Mouse (Mus musculus) spleen, adult 18-20 months (tissue): ENCODE results near the gene Olfr1042.
"Not testable (repeated sequence)": the region's sequence is repeated elsewhere in the genome, so short reads cannot be mapped to it uniquely, and the experiment has no call there.

Experiments used
- DNase-seq, 2 experiments: peaks; one replicate each; pipeline ENCODE4 v3.0.0; 2022; ENCODE audit warnings: mixed read lengths in 2 of 2

Gene Olfr1042

DNA sequence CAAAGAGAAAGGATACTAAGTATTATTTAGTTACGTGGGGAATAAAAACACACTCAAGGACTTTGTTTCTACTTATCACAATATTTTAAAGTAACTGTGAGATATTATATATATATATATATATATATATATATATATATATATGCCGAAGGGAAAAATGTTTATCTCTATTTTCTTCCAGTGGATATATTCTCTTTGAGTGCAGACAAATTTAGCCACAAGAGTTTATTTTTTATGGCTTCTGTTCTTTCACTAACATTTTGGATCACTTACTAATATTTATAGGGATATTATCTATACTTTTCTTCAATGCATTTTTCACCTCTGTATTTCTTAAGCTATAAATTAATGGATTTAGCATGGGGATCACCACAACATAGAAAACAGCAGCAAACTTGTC is at the start of gene Olfr1042:
Gene Olfr1042 (minus strand): TSS at position 101 of the 400 bp plus-strand sequence.
- no peak for DNase-seq

DNA sequence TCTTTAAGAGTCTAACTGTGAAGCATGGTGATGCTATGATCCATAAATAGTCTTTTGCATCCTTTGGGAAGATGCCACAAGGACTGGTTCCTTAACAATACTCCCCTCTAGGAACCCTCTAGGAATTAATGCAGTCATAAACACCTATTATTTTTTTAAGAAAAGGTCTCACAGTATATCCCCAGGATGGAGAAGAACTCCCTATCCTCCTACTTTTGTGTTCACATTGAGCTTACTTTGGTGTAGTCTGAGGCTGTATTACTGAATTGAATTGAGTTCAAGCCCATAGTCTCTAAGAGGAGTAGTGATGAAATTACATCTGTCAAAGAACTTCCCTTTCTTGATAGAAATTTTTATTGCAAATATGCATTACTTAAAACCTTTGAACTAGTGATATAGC is 41.3 kb upstream of the Olfr1042 start, which contains the start of gene Olfr1045:
Gene Olfr1045 (minus strand): TSS at position 101 of the 400 bp plus-strand sequence.
- no peak for DNase-seq

DNA sequence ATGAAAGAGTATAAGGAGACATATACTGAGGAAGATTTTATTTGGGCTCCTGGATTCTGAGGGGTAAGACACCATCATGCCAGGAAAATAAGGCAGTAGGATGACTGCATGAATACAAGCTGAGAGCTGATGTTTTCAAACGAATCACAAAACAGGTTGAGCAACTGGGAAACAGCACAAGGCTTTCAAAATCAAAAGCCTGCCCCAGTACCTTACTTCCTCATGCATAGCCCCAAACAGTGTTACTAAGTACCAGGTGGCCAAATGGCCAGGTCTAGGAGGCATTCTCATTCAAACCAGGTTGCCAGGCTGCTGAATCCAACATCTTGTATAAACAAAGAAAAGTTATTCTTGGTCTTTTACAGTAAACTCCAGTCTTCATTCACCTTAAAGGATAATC is 34.2 kb upstream of the Olfr1042 start:
- no peak for DNase-seq

DNA sequence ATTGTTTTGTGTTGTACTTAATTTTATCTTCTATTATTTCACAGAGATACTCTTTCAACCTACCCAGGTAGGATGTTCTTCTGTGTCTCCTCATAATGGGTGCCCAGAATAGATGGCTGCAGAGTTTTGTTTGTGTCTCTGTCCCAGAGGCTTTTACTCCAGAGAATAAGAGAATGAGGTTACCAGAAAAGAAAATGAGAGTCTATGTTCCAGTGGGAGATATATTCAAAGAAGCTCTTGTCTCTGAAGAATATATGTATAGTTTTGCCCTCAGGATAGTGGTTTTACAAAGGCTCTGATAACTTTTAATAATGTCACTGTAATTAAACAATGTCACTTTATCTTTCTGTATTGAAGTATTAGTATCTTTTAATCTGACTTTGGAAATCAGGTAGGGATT is 23.9 kb upstream of the Olfr1042 start, which contains the start of gene Olfr52:
Gene Olfr52 (minus strand): TSS at position 101 of the 400 bp plus-strand sequence.
- DNase-seq, result no peak

DNA sequence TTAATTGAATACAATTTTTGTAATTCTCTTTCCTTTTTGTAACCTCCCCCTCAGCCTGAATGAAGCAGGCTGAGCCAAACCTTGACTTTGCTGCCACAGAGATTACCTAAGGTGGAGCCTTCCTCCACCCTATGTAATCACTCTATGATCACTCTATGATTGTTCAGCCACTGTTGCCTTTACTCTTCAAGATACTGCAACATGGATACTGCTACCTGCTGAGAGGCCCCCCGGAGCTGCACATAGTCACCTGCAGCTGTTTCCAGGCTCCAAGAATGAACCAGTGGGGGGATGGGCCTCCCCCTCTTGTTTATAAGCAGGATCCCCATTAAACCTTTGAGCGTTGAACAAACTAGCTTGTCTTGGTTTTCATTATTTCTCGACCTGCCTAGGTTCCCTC is 18.3 kb upstream of the Olfr1042 start:
- DNase-seq, result no peak

DNA sequence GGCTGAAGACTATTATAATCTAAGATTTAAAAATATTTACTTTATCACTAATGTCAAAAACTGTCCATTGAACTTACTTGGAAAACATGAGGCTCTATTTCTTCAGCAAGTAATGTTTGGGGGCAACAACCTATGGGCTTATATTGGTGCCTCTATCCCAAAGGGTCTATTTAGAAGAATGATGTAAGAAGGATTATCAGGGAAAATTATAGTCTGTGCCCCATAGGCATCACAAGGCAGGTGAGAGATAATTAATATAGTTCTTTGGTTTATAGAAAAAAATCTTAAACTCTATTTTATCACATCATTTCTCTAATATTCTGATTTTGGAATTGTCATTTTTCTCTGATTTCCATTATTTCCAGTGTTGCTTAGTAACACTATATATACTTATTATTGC is 16.1 kb upstream of the Olfr1042 start, which contains the start of gene Olfr1044:
Gene Olfr1044 (minus strand): TSS at position 101 of the 400 bp plus-strand sequence.
- no peak for DNase-seq

DNA sequence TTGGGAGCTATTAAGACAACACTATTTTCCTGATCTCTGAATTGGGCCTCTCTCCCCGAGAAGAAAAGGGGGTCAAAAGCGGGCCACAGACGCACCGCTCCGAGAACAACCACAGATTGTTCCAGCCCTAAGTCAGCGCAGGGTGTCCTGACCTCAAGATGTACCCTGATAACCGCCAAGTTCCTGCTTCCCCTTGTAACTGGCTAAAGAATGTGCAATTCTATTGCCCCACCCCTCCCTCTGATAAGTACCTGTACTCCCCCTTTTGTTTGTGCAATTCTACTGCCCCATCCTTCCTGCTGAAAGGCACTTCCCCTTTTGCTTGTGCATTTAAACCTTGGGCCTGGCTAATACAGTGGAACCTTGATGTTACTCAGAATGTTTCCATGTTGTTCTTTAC is 13.8 kb upstream of the Olfr1042 start:
- not testable (repeated sequence) for DNase-seq

DNA sequence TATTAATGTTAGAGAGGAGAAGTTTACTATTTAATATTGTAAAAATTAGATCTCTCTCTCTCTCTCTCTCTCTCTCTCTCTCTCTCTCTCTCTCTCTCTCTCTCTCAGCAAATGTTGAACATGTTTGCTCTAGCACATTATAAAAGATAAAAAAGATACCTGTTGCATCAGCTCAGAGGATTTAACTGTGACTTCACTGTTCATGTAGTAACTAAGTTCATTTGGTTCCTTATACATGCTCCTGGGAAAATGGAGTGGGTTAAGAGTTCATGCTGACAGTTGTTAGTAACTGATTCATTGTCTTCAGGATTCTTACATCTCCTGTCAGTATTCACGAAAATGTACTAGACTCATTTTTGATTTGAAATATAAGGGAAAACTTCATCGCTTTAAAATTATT is 5.8 kb upstream of the Olfr1042 start, which contains the start of gene Olfr1043:
Gene Olfr1043 (minus strand): TSS at position 101 of the 400 bp plus-strand sequence.
- DNase-seq, result no peak

DNA sequence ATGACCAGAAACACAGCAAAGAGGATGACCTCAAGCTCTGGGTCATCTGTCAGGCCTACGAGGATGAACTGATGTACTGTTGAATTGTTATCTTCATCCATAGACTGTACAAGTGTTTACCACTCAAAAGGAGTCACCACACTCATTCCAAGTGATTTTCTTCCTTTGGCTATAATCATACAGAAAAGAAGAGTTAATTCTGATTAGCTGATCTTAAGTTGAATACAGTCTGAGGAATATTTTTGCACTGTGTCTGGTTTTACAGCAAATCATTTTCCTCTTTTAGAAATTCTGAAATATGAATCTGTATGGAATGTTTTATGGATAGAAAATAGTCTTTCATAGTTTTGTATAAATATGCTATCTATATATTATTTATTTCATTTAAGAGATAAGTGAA is 15.0 kb downstream of the Olfr1042 start, which contains the start of gene Olfr1040:
Gene Olfr1040 (minus strand): TSS at position 101 of the 400 bp plus-strand sequence.
- DNase-seq, result no peak

DNA sequence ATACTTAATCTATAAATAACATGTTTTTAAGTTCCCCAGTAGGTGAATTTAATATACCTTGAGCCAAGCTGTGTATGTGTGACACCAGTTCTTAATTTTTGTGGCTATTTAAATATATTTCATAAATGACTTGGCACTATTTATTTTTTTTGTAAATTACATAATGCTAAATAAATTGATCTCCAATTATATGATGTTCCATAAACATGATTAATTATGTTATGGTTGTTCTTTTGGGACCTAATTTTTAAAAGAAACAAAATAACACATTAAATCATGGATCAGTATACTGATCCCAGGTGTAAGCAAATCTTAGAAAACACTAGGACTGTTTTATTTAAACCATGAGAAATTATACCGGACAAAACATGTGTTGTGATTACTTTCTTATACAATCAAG is 25.8 kb downstream of the Olfr1042 start, which contains the start of gene Olfr1039:
Gene Olfr1039 (minus strand): TSS at position 101 of the 400 bp plus-strand sequence.
- no peak for DNase-seq
